Mouse (Mus musculus): Measurements from ENCODE around the gene Btg2.

- TF ChIP-seq POLR2A (IDR thresholded peaks at IDR 0.05; ENCODE audit: extremely low read depth, insufficient read depth, low read length), result no peak
- TF ChIP-seq CTCF (IDR thresholded peaks at IDR 0.05; ENCODE audit: extremely low read depth, insufficient read depth, low read length), result no peak
These were observed 22.7 kb upstream of the Btg2 start for GRCm38 (mm10) chr1:134101593-134101992.
